Mouse (Mus musculus): ENCODE data around the gene Sgk2. TPM values are rescaled to one million over a fixed set of nuclear protein-coding genes. Genes with fewer than 3 reads are reported as not detected.

Gene Sgk2
- total RNA-seq (2014; rRNA removed) (0.14 TPM in 1 of 2 replicates, not detected in the other), polyA plus RNA-seq (2015; fragmentation: Nextera tagmentation; extraction: Ambion mirVana) (not detected in 2 replicates)

DNA sequence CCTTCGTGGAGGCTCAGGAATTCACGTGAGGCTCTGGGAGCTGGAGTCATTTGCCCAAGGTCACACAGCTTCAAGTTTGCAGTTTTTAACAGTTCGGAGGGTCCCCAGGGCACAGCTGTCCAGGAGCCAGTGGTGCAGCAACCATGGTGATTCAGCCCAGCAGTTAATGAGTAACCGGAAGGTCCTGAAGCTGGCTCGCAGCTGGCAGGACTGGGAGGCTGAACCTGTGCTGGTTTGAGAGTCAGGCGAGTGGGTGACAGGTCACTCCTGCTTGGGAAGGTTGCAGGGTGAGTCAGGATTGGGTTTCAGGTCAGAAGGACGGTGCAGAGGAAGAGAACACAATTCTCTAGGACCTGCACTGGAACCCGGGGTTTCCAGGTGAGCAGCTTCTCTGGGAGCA is at the start of gene Sgk2:
Gene Sgk2 (plus strand): TSS at position 113 of the 400 bp plus-strand sequence.
- H3K4me1 ChIP-seq (ENCODE audit: insufficient read depth, low read length): no peaks in the 10 kb centered on the region
- no peak for ATAC-seq (ENCODE audit: low FRiP score)
- peaks cover 3% of the 10 kb centered on the region; the same call in 1 of the 2 replicates for H3K27me3 ChIP-seq (ENCODE audit: insufficient read depth, low read length)
- no peak within 1 kb of the TSS for H3K9ac ChIP-seq (replicated peaks; ENCODE audit: low read length, poor library complexity, severe bottlenecking)
- TF ChIP-seq CTCF (IDR thresholded peaks at IDR 0.05): no peak
- H3K4me2 ChIP-seq (ENCODE audit: low read depth, low read length, poor library complexity, severe bottlenecking): no peak within 1 kb of the TSS
- H3K27ac ChIP-seq (ENCODE audit: low read depth, low read length): no peak within 1 kb of the TSS
- H3K9me3 ChIP-seq (ENCODE audit: low read length): no peaks in the 10 kb centered on the region
- no peaks in the 10 kb centered on the region for H3K36me3 ChIP-seq (ENCODE audit: insufficient read depth, low read length)
- H3K4me3 ChIP-seq (ENCODE audit: low read depth, low read length): no peak within 1 kb of the TSS
- DNase-seq (ENCODE audit: low spot score): no peak
- WGBS: 65% methylated on average over 8 of the region's 8 CpGs

DNA sequence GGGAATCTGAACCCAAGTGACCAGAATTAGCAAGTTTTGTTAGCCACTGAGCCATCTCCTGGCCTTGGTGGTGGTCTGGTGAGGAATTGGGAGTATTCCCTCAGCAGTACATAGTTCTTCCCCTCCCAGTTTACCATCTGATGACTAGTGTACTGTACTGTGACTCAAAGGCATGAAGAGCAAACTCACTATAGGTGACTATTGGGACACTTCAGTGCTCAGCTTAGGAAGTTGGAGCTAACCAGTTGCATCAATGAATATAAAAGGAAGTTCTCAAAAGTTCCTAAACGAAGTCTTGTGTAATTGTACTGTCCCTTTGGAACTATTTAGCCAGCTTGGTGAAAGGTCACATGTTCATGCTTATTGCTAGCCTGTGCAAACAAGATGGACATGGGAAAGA is 47.6 kb upstream of the Sgk2 start:
- Histone ChIP-seq H3K4me2 (ENCODE audit: low read depth, low read length, poor library complexity, severe bottlenecking) (no peak overlapping the region), H3K4me1 (ENCODE audit: insufficient read depth, low read length) (peaks cover 6% of the 10 kb centered on the region), H3K27me3 (ENCODE audit: insufficient read depth, low read length) (no peaks in the 10 kb centered on the region), H3K9ac (replicated peaks; ENCODE audit: low read length, poor library complexity, severe bottlenecking) (no peak overlapping the region), H3K9me3 (ENCODE audit: low read length) (no peaks in the 10 kb centered on the region), H3K4me3 (ENCODE audit: low read depth, low read length) (no peak overlapping the region), H3K27ac (ENCODE audit: low read depth, low read length) (no peak overlapping the region), H3K36me3 (ENCODE audit: insufficient read depth, low read length) (peaks cover 34% of the 10 kb centered on the region)
- DNase-seq (ENCODE audit: low spot score) (no peak), ATAC-seq (ENCODE audit: low FRiP score) (no peak)
- 82% methylated on average over 1 of the region's 1 CpGs for WGBS
- TF ChIP-seq CTCF (IDR thresholded peaks at IDR 0.05): no peak

DNA sequence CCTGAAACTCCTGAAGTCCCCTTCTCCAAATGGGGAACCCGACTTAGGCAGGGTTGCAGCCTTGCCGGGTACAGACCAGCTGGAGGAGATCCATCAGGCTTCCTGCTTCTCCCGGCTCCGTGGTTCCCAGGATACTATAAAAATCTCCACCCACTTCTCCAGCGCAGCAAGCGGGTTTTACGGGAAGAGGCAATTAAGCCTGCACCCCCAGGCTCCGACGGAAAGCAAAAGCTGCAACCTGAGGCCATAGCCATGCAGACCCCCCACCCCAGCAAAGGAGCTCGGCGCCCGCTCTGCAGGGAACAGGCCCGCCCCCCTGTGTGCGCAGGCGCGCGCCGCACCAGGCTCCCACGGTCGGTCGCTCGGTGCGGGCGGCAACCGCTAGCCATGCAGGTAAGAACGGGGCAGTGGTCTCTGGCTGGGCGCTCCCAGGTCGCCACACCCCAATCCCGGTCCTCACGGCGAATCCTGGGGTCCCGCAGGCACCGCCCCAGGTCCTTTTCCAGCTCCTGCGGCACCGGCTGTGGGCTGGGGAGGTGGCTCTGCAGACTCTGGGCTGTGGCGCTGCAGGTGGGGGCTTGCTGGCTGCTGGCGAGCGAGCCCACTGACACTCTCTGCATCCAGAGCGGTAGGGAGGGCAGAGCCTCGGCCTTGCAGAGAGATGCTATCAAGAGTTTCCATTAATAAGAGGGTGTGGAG is 43.8 kb upstream of the Sgk2 start, which contains the start of gene L3mbtl1:
Gene L3mbtl1 (plus strand): TSS at position 325 of the 699 bp plus-strand sequence.
- Histone ChIP-seq H3K9ac (replicated peaks; ENCODE audit: low read length, poor library complexity, severe bottlenecking) (peak within 1 kb of the TSS; percentile 78), H3K27me3 (ENCODE audit: insufficient read depth, low read length) (no peaks in the 10 kb centered on the region), H3K4me2 (ENCODE audit: low read depth, low read length, poor library complexity, severe bottlenecking) (peak within 1 kb of the TSS; percentile 67), H3K27ac (ENCODE audit: low read depth, low read length) (peak within 1 kb of the TSS; percentile 82), H3K9me3 (ENCODE audit: low read length) (no peaks in the 10 kb centered on the region), H3K4me1 (ENCODE audit: insufficient read depth, low read length) (peaks cover 9% of the 10 kb centered on the region), H3K4me3 (ENCODE audit: low read depth, low read length) (peak within 1 kb of the TSS; percentile 59), H3K36me3 (ENCODE audit: insufficient read depth, low read length) (peaks cover 18% of the 10 kb centered on the region; the same call in 1 of the 2 replicates)
- peak; percentile 63 for DNase-seq (ENCODE audit: low spot score)
- no peak for TF ChIP-seq CTCF (IDR thresholded peaks at IDR 0.05)
- WGBS: under 1% methylated on average over 38 of the region's 40 CpGs
- ATAC-seq (ENCODE audit: low FRiP score): peak; percentile 81

DNA sequence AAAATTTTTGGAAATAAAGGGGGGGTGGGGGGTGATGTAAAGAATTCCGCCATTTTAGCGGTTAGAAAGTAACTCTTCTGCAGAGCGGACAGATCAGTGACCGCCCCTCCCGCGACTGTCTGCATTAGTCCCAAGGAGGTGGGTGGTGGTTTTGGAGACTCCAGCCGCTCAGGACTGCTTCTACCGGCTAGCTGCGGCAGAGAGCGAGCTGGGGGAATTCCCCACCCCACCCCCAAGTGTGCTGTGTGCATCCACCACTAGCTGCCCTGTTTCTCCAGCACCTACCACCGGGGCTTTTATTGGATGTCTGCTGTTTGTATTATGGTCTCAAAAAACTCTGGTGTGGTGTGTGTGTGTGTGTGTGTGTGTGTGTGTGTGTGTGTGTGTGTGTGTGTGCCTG is 43.2 kb upstream of the Sgk2 start:
- peak overlapping the region; percentile 67 for H3K4me2 ChIP-seq (ENCODE audit: low read depth, low read length, poor library complexity, severe bottlenecking)
- H3K4me3 ChIP-seq (ENCODE audit: low read depth, low read length): peak overlapping the region; percentile 59
- no peaks in the 10 kb centered on the region for H3K9me3 ChIP-seq (ENCODE audit: low read length)
- no peaks in the 10 kb centered on the region for H3K27me3 ChIP-seq (ENCODE audit: insufficient read depth, low read length)
- peak overlapping the region; percentile 82; the same call in 1 of the 2 replicates for H3K27ac ChIP-seq (ENCODE audit: low read depth, low read length)
- H3K36me3 ChIP-seq (ENCODE audit: insufficient read depth, low read length): peaks cover 14% of the 10 kb centered on the region; the same call in 1 of the 2 replicates
- 9% methylated on average over 11 of the region's 11 CpGs for WGBS
- TF ChIP-seq CTCF (IDR thresholded peaks at IDR 0.05): no peak
- ATAC-seq (ENCODE audit: low FRiP score) (peak; percentile 32; the same call in 1 of the 2 replicates), DNase-seq (ENCODE audit: low spot score) (peak; percentile 14)
- peak overlapping the region; percentile 78 for H3K9ac ChIP-seq (replicated peaks; ENCODE audit: low read length, poor library complexity, severe bottlenecking)
- H3K4me1 ChIP-seq (ENCODE audit: insufficient read depth, low read length): peaks cover 9% of the 10 kb centered on the region

DNA sequence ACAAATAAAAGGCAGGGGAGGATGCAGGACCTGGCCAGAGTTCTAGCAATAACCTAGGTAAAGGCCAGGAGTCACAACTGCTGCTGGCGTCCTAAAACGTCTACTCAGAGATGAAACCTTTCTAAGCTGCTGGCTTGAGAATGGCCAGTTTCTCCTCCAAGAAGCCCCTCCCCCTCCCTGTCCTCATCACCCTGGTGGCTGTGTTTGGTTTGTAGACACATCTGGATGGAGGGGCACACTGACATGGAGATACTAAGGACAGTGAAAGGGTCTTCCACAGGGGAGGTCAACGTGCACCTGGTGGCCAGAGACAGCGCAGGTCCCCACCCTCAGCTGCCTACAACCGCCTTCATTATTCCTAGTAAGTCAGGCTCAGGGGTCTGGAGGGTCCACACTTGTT is 40.2 kb upstream of the Sgk2 start:
- Histone ChIP-seq H3K27me3 (ENCODE audit: insufficient read depth, low read length) (no peaks in the 10 kb centered on the region), H3K27ac (ENCODE audit: low read depth, low read length) (no peak overlapping the region), H3K9ac (replicated peaks; ENCODE audit: low read length, poor library complexity, severe bottlenecking) (no peak overlapping the region), H3K4me3 (ENCODE audit: low read depth, low read length) (no peak overlapping the region), H3K4me2 (ENCODE audit: low read depth, low read length, poor library complexity, severe bottlenecking) (no peak overlapping the region), H3K4me1 (ENCODE audit: insufficient read depth, low read length) (peaks cover 9% of the 10 kb centered on the region), H3K9me3 (ENCODE audit: low read length) (no peaks in the 10 kb centered on the region), H3K36me3 (ENCODE audit: insufficient read depth, low read length) (no peaks in the 10 kb centered on the region)
- 90% methylated on average over 5 of the region's 5 CpGs for WGBS
- ATAC-seq (ENCODE audit: low FRiP score): no peak
- no peak for TF ChIP-seq CTCF (IDR thresholded peaks at IDR 0.05)
- DNase-seq (ENCODE audit: low spot score): no peak

DNA sequence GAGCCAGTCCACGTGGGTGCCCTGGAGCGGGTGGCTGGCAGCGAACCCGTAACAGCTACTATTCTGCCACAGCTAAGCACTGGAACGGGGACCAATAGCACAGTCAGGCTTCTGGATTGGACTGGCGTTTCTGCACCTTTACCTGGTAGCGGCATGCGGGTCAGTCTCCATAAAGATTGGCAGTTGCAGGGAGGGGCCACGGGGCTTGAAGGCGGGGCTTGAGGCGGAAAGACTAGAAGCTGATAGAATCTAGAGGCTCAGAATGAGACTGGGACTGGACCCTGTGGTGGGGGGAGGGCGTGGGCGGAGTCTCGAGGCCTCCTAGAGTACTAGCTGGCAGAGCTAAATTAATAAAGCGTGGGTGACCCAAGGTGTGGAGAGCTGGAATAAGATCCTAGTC is 39.4 kb upstream of the Sgk2 start:
- ATAC-seq (ENCODE audit: low FRiP score) (no peak), DNase-seq (ENCODE audit: low spot score) (peak; percentile 30)
- no peak for TF ChIP-seq CTCF (IDR thresholded peaks at IDR 0.05)
- Histone ChIP-seq H3K27me3 (ENCODE audit: insufficient read depth, low read length) (no peaks in the 10 kb centered on the region), H3K36me3 (ENCODE audit: insufficient read depth, low read length) (no peaks in the 10 kb centered on the region), H3K9ac (replicated peaks; ENCODE audit: low read length, poor library complexity, severe bottlenecking) (0 out of 2 replicates have a peak overlapping the region, but pooled peaks have one; percentile 24), H3K9me3 (ENCODE audit: low read length) (no peaks in the 10 kb centered on the region), H3K4me2 (ENCODE audit: low read depth, low read length, poor library complexity, severe bottlenecking) (peak overlapping the region; percentile 36), H3K27ac (ENCODE audit: low read depth, low read length) (no peak overlapping the region), H3K4me3 (ENCODE audit: low read depth, low read length) (peak overlapping the region; percentile 8; the same call in 1 of the 2 replicates), H3K4me1 (ENCODE audit: insufficient read depth, low read length) (peaks cover 9% of the 10 kb centered on the region)
- WGBS: 37% methylated on average over 15 of the region's 15 CpGs

Data from midbrain, postnatal 0 days (tissue).